Mouse (Mus musculus) C2C12 (cell line): ENCODE data around the gene Pim1.

Experiments used
- CEBPB ChIP-seq: IDR thresholded peaks from one replicate; pipeline ENCODE4 v1.6.1; 2011; ENCODE audit warnings: low read depth, mild to moderate bottlenecking, control low read depth, moderate library complexity
- CTCF ChIP-seq: IDR thresholded peaks from one replicate; pipeline ENCODE4 v1.5.1; 2011; ENCODE audit not compliant: control insufficient read depth, insufficient read depth, insufficient read length

DNA sequence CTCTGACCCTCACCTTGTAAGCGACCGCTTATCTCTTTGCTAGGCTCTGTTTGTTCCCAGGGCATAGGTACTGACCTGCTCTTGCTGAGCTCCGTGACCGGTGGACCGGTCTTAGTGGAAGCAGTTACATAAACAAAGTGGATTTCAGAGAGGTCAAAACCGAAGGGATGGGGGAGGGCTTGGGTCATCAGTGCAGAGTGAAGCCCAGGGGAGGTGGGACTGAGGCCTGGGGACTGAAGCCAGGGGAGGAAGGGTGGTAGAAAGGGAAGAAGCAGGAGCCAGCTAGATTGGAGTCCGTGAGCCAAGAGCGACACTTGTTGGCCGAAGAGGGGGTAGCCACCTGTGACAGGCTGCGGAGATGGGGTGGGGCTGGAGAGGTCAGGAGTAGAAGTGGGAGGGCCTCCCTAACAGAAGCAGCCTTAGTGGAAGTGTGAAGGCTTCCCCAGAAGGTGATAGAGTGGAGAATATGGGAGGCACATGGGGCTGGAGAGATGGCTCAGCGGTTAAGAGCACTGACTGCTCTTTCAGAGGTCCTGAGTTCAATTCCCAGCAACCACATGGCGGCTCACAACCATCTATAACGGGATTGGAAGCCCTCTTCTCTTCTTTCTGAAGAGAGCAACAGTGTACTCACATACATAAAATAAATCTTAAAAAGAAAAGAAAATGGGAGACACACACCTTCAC, 22.6 kb downstream of the Pim1 start:
- TF ChIP-seq CEBPB (no peak), CTCF (peak; percentile 72)
